21 mouse cellular contexts compared by ENCODE assay signal in the genomic region with DNA sequence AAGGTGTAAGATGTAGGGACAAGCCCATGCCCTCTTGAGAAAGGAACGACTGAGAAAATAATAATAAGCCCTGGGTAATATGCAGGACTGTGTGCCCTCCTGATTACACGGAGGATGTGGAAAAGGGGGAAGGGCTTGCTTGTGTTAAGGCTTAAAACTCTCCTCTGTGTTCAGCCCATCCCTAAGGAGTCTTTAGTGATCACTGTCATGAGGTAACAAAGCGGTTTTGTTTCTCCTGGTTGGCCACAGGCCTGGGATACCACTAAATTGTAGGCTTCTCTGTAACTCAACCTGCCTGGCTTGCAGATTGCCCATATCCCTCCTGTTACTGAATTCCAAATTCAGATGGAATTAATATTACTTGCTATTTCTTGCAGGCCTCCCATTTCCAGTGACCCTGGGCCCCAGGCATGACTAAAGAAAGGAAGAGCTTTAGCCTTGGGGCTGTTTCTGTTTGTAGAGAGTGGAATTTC. TPM values are rescaled to one million over a fixed set of nuclear protein-coding genes. Genes with fewer than 3 reads are reported as not detected.
A peak's percentile ranks its signal among the peaks of the same experiment; 100 is the strongest.
DNase-seq lines count a peak whose midpoint lies in the region; ATAC-seq lines count a peak whose summit lies in the region.
"Had no signal": no experiment of that assay in that cellular context is flagged by ENCODE, and none has a peak within 500 bp of the region (broad histone marks: within the 10 kb centered on the region; RNA-seq: fewer than 3 reads in every experiment).

No protein-coding gene starts in this region.

- H3K9me3 ChIP-seq in hindbrain, embryonic 14.5 days (ENCODE audit: control insufficient read depth, low read length): no peaks in the 10 kb centered on the region
- no peaks in the 10 kb centered on the region for H3K9me3 ChIP-seq in hindbrain, embryonic 10.5 days
- H3K9me3 ChIP-seq in embryonic facial prominence, embryonic 14.5 days (ENCODE audit: control insufficient read depth, low read length): no peaks in the 10 kb centered on the region; the same call in 1 of the 2 replicates
- H3K9me3 ChIP-seq in limb, embryonic 15.5 days: no peaks in the 10 kb centered on the region

- no peaks in the 10 kb centered on the region for H3K27me3 ChIP-seq in hindbrain, embryonic 14.5 days (ENCODE audit: control insufficient read depth, insufficient read depth, low read length)
- H3K27me3 ChIP-seq in hindbrain, embryonic 10.5 days (ENCODE audit: insufficient read depth, poor library complexity, severe bottlenecking): no peaks in the 10 kb centered on the region
- no peaks in the 10 kb centered on the region for H3K27me3 ChIP-seq in embryonic facial prominence, embryonic 14.5 days (replicated peaks; ENCODE audit: control insufficient read depth, insufficient read depth, low read length)
- H3K27me3 ChIP-seq in limb, embryonic 15.5 days: no peaks in the 10 kb centered on the region

- no peak overlapping the region for H3K4me3 ChIP-seq in hindbrain, embryonic 14.5 days (replicated peaks; ENCODE audit: low read length)
- no peak overlapping the region for H3K4me3 ChIP-seq in hindbrain, embryonic 10.5 days
- H3K4me3 ChIP-seq in embryonic facial prominence, embryonic 14.5 days (ENCODE audit: low read depth, low read length): no peak overlapping the region
- H3K4me3 ChIP-seq in limb, embryonic 15.5 days: no peak overlapping the region
- H3K4me3 ChIP-seq: gastrocnemius, adult 2 months had no signal

- WGBS in hindbrain, embryonic 14.5 days: 66% methylated on average over 3 of the region's 3 CpGs
- WGBS in hindbrain, embryonic 10.5 days: 46% methylated on average over 3 of the region's 3 CpGs
- whole genome bisulfite sequencing in embryonic facial prominence, embryonic 14.5 days: 10% methylated on average over 3 of the region's 3 CpGs
- WGBS in limb, embryonic 15.5 days: 29% methylated on average over 3 of the region's 3 CpGs

- H3K4me2 ChIP-seq in hindbrain, embryonic 14.5 days (replicated peaks): no peak overlapping the region
- peak overlapping the region; percentile 0; the same call in 1 of the 2 replicates for H3K4me2 ChIP-seq in embryonic facial prominence, embryonic 14.5 days (ENCODE audit: low read depth, low read length)
- no peak overlapping the region for H3K4me2 ChIP-seq in limb, embryonic 15.5 days

- no peaks in the 10 kb centered on the region for H3K36me3 ChIP-seq in hindbrain, embryonic 14.5 days (replicated peaks; ENCODE audit: control insufficient read depth, insufficient read depth)
- H3K36me3 ChIP-seq in hindbrain, embryonic 10.5 days: no peaks in the 10 kb centered on the region
- no peaks in the 10 kb centered on the region for H3K36me3 ChIP-seq in embryonic facial prominence, embryonic 14.5 days (ENCODE audit: control insufficient read depth, insufficient read depth, low read length)
- H3K36me3 ChIP-seq in limb, embryonic 15.5 days: no peaks in the 10 kb centered on the region

- no peak for ATAC-seq in hindbrain, embryonic 14.5 days (ENCODE audit: low FRiP score)
- ATAC-seq in embryonic facial prominence, embryonic 14.5 days (ENCODE audit: low read depth): peak; percentile 87
- 0 out of 2 replicates have a peak, but pooled peaks have one; percentile 30 for ATAC-seq in limb, embryonic 15.5 days (ENCODE audit: insufficient number of reproducible peaks, low FRiP score, low TSS enrichment, low read depth)
- ATAC-seq: activated CD4-positive, CD25-positive, alpha-beta regulatory T cell, adult 4 months had no signal

- peak; percentile 21 for DNase-seq in hindbrain, embryonic 14.5 days (ENCODE audit: low spot score)
- DNase-seq in hindbrain, embryonic 10.5 days (ENCODE audit: low spot score): no peak
- DNase-seq in NIH3T3 (ENCODE audit: low read depth): peak; percentile 76
- peak; percentile 87 for DNase-seq in embryonic facial prominence, embryonic 14.5 days (ENCODE audit: low spot score)
- no peak for DNase-seq in gastrocnemius, adult 18-20 months (ENCODE audit: low spot score)
- no peak for DNase-seq in layer of hippocampus, adult 9-11 months
- DNase-seq: cerebellum, adult 11-12 months; gastrocnemius, adult 2 months; heart, postnatal 14 days; kidney, postnatal 36 days; lung, postnatal 36 days; thymus, adult 2 months had no signal

- H3K4me1 ChIP-seq in hindbrain, embryonic 14.5 days (replicated peaks; ENCODE audit: control insufficient read depth, insufficient read depth, low read length): no peaks in the 10 kb centered on the region
- H3K4me1 ChIP-seq in hindbrain, embryonic 10.5 days (replicated peaks): 0 out of 2 replicates have a peak, but pooled peaks cover 7% of the 10 kb centered on the region
- peaks cover 11% of the 10 kb centered on the region; the same call in 1 of the 2 replicates for H3K4me1 ChIP-seq in embryonic facial prominence, embryonic 14.5 days (ENCODE audit: control insufficient read depth, insufficient read depth, low read length)
- H3K4me1 ChIP-seq in limb, embryonic 15.5 days: 0 out of 2 replicates have a peak, but pooled peaks cover 4% of the 10 kb centered on the region

- no peak overlapping the region for H3K9ac ChIP-seq in hindbrain, embryonic 14.5 days
- H3K9ac ChIP-seq in embryonic facial prominence, embryonic 14.5 days (ENCODE audit: low read depth, low read length): no peak overlapping the region
- H3K9ac ChIP-seq in limb, embryonic 15.5 days: no peak overlapping the region
- H3K9ac ChIP-seq: liver, embryonic 14.5 days had no signal

- H3K27ac ChIP-seq in hindbrain, embryonic 14.5 days: no peak overlapping the region
- H3K27ac ChIP-seq in hindbrain, embryonic 10.5 days: no peak overlapping the region
- H3K27ac ChIP-seq in embryonic facial prominence, embryonic 14.5 days (replicated peaks; ENCODE audit: low read depth, low read length): peak overlapping the region; percentile 63
- H3K27ac ChIP-seq in limb, embryonic 15.5 days: peak overlapping the region; percentile 43
- H3K27ac ChIP-seq: gastrocnemius, adult 2 months; liver, embryonic 14.5 days had no signal

RNA-seq across cellular contexts. Expression of a gene that starts 37.0 kb away (rescaled TPM):
- not detected in 2 replicates for polyA plus RNA-seq in hindbrain, embryonic 14.5 days (2014; fragmentation: Nextera tagmentation; extraction: Ambion mirVana)
- not detected in 2 replicates for polyA plus RNA-seq in hindbrain, embryonic 10.5 days (2016; fragmentation: Nextera tagmentation; extraction: Ambion mirVana)
- polyA plus RNA-seq in embryonic facial prominence, embryonic 14.5 days (2014; fragmentation: Nextera tagmentation; extraction: Ambion mirVana): 0.75 TPM in 1 of 2 replicates, not detected in the other
- polyA plus RNA-seq in limb, embryonic 15.5 days (2015; fragmentation: Nextera tagmentation; extraction: Ambion mirVana): not detected in 2 replicates
- total RNA-seq in gastrocnemius, adult 18-20 months (2021): not detected
- total RNA-seq: gastrocnemius, adult 2 months; heart, adult 8-10 months; heart, postnatal 14 days; left cerebral cortex, adult 18-20 months; midbrain, postnatal 0 days had no signal
- polyA plus RNA-seq: activated CD4-positive, CD25-positive, alpha-beta regulatory T cell, adult 4 months; forebrain, embryonic 11.5 days; liver, embryonic 14.5 days; midbrain, postnatal 0 days; neural tube, embryonic 14.5 days; spleen, adult 2 months had no signal

RNA-seq across cellular contexts. Expression of a gene that starts 44.6 kb away (rescaled TPM):
- polyA plus RNA-seq in hindbrain, embryonic 14.5 days (2014; fragmentation: Nextera tagmentation; extraction: Ambion mirVana): 36.9 and 39.3 TPM in 2 replicates
- 82.4 and 108 TPM in 2 replicates for polyA plus RNA-seq in hindbrain, embryonic 10.5 days (2016; fragmentation: Nextera tagmentation; extraction: Ambion mirVana)
- 61.6 and 69.4 TPM in 2 replicates for polyA plus RNA-seq in embryonic facial prominence, embryonic 14.5 days (2014; fragmentation: Nextera tagmentation; extraction: Ambion mirVana)
- polyA plus RNA-seq in limb, embryonic 15.5 days (2015; fragmentation: Nextera tagmentation; extraction: Ambion mirVana): 63.7 and 71.9 TPM in 2 replicates
- total RNA-seq in gastrocnemius, adult 18-20 months (2021): 1 to 10 TPM in 1 of 2 experiments, under 1 TPM in 1; 0.64 to 1.0 TPM

Comparison
In these comparisons a context has a peak if more than half of its experiments do, and no peak if none do; other contexts are left out.
1. DNase-seq: peak in hindbrain, embryonic 14.5 days (single experiment), NIH3T3 (single experiment) and embryonic facial prominence, embryonic 14.5 days (single experiment); none in hindbrain, embryonic 10.5 days (single experiment), gastrocnemius, adult 18-20 months (single experiment) and layer of hippocampus, adult 9-11 months (single experiment).
2. H3K27ac ChIP-seq: peak in embryonic facial prominence, embryonic 14.5 days (single experiment) and limb, embryonic 15.5 days (single experiment); none in hindbrain, embryonic 14.5 days (single experiment) and hindbrain, embryonic 10.5 days (single experiment).